Mouse (Mus musculus) heart, embryonic 11.5 days (tissue): Measurements from ENCODE around the gene Dync1li2. TPM values are rescaled to one million over a fixed set of nuclear protein-coding genes. Genes with fewer than 3 reads are reported as not detected.

ENCODE experiments used
- ATAC-seq: fragments of 200-750 bp; cut with Nextera tagmentation; replicated peaks from 2 replicates; pipeline ENCODE4 v1.8.0; 2017; ENCODE audit warnings: moderate library complexity; ENCODE audit not compliant: insufficient number of reproducible peaks, low FRiP score, low TSS enrichment
- H3K27ac ChIP-seq: fragments of 300-500 bp; sonication (generic); 2 replicates; pipeline ENCODE4 v1.5.1; 2014; ENCODE audit warnings: mild to moderate bottlenecking, low read depth, low read length
- H3K27me3 ChIP-seq: fragments of 300-500 bp; sonication (generic); 2 replicates; pipeline ENCODE4 v1.6.1; 2014; ENCODE audit warnings: mild to moderate bottlenecking, low read length, mixed read lengths; ENCODE audit not compliant: control insufficient read depth, insufficient read depth
- H3K36me3 ChIP-seq: fragments of 300-500 bp; sonication (generic); 2 replicates; pipeline ENCODE4 v1.6.1; 2014; ENCODE audit warnings: mild to moderate bottlenecking, low read length, moderate library complexity, mixed read lengths; ENCODE audit not compliant: control insufficient read depth, insufficient read depth
- H3K4me1 ChIP-seq: fragments of 300-500 bp; sonication (generic); 2 replicates; pipeline ENCODE4 v1.6.1; 2014; ENCODE audit warnings: low read length; ENCODE audit not compliant: control insufficient read depth, insufficient read depth
- H3K4me2 ChIP-seq: fragments of 300-500 bp; sonication (generic); 2 replicates; pipeline ENCODE4 v1.6.1; 2014; ENCODE audit warnings: mild to moderate bottlenecking, moderate library complexity
- H3K4me3 ChIP-seq: fragments of 300-500 bp; sonication (generic); 2 replicates; pipeline ENCODE4 v1.5.1; 2014; ENCODE audit warnings: low read depth, low read length
- H3K9ac ChIP-seq: fragments of 300-500 bp; sonication (generic); 2 replicates; pipeline ENCODE4 v1.6.1; 2014; ENCODE audit warnings: mild to moderate bottlenecking, low read depth, low read length, moderate library complexity
- H3K9me3 ChIP-seq: fragments of 300-500 bp; sonication (generic); replicated peaks from 2 replicates; pipeline ENCODE4 v1.6.1; 2016; ENCODE audit warnings: low read length; ENCODE audit not compliant: control insufficient read depth
- WGBS: fragments of 180-500 bp; shearing (Covaris S2); extraction: QIAGEN DNeasy Blood & Tissue Kit; methylation state at CpG from one replicate; pipeline ENCODE4 v1.1.7; 2014; ENCODE audit not compliant: insufficient replicate concordance; 5-methylcytosine and 5-hydroxymethylcytosine counted together
- polyA plus RNA-seq: library from polyadenylated mRNA; unstranded; fragments of >200 nt; fragmentation: Nextera tagmentation; extraction: Ambion mirVana; gene quantifications from 2 replicates; pipeline ENCODE4 v1.2.1, GENCODE M21; 2014

Gene Dync1li2
- polyA plus RNA-seq, 1 experiment from 2014 or later, result 43.0 TPM

- Histone ChIP-seq H3K36me3 (peaks cover 16% of the 10 kb centered on the region), H3K9me3 (no peaks in the 10 kb centered on the region), H3K27me3 (no peaks in the 10 kb centered on the region), H3K4me2 (peak overlapping the region; percentile 83), H3K9ac (no peak overlapping the region), H3K4me3 (peak overlapping the region; percentile 94), H3K27ac (0 out of 2 replicates have a peak overlapping the region, but pooled peaks have one; percentile 86), H3K4me1 (peaks cover 11% of the 10 kb centered on the region)
- 56% methylated on average over 7 of the region's 7 CpGs for WGBS
- no peak for ATAC-seq
Measured at GRCm38 (mm10) chr8:104443125-104443679, 355 bp upstream of the Dync1li2 start.

DNA sequence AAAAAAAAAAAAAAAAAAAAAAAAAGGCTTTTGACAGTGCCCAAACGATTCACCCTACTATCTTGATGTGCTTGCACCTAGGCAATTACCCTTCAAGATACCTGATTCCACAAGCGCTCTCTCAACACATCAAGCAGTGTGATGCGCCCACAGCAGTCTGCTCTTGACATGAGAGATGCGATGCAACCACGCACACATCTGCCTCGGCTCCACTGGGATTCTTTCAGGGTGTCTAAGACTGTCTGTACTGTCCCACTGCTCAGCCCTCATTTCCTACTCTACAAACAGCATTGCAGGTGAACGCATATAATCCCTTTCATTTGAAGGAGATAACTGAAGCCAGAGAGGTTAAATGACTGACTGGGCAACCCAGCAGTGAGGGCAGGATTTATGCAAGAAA, 1.2 kb downstream of the Dync1li2 start:
- Histone ChIP-seq H3K36me3 (peaks cover 29% of the 10 kb centered on the region), H3K27ac (no peak overlapping the region), H3K9ac (peak overlapping the region; percentile 96), H3K9me3 (no peaks in the 10 kb centered on the region), H3K4me2 (peak overlapping the region; percentile 83), H3K27me3 (no peaks in the 10 kb centered on the region), H3K4me3 (peak overlapping the region; percentile 94), H3K4me1 (peaks cover 12% of the 10 kb centered on the region)
- no peak for ATAC-seq
- 62% methylated on average over 7 of the region's 7 CpGs for WGBS

DNA sequence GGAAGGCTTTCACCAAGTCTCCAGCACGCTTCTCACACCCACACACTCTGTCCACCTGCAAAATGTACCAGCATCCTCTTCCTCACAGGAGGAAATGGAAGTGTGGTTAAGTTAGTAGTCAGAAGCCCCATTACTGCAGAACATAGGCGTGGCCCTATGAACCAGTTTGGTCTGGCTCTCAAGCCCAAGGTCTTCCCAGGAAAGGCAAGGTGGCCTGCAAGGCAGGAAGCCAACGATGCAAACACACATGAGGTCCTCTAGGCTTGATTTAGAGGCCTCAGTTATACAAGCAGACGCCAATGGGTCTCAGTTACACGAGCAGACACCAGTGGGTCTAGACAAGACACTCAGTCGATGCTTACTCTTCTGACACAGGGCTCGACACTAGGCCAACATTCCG, 3.4 kb downstream of the Dync1li2 start:
- no peak overlapping the region for H3K27ac ChIP-seq
- H3K4me2 ChIP-seq, result no peak overlapping the region
- no peaks in the 10 kb centered on the region for H3K9me3 ChIP-seq
- H3K4me1 ChIP-seq, result peaks cover 15% of the 10 kb centered on the region
- no peak for ATAC-seq
- H3K9ac ChIP-seq, result no peak overlapping the region
- H3K27me3 ChIP-seq, result no peaks in the 10 kb centered on the region
- H3K36me3 ChIP-seq, result peaks cover 31% of the 10 kb centered on the region
- 86% methylated on average over 8 of the region's 8 CpGs for WGBS
- H3K4me3 ChIP-seq, result no peak overlapping the region

GRCm38 (mm10) chr8:104437494-104438135, 5.2 kb downstream of the Dync1li2 start:
- peaks cover 42% of the 10 kb centered on the region for H3K36me3 ChIP-seq
- 64% methylated on average over 13 of the region's 13 CpGs for WGBS
- ATAC-seq, result no peak

DNA sequence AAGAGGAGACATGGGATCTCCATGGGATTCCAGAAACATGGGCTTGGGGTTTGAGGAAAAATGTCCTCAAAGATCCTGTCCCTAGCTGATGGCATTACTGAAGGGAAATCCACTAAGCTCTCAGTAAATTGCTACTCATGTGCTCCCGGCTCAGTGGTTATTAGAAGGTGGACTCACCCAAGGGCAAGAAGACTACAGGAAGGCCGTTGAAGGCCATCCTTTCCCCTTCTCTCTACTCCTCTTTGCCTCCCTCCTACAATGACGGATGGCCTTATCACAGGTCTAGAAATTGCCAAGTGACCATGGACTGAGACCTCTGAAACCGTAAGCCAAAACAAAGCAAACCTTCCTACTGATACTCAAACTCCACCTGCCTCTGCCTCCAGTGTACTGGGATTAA, 6.3 kb downstream of the Dync1li2 start:
- Histone ChIP-seq H3K4me3 (no peak overlapping the region), H3K9ac (no peak overlapping the region), H3K27me3 (no peaks in the 10 kb centered on the region), H3K27ac (peak overlapping the region; percentile 72), H3K9me3 (no peaks in the 10 kb centered on the region; the same call in 1 of the 2 replicates), H3K4me2 (no peak overlapping the region), H3K4me1 (peaks cover 11% of the 10 kb centered on the region), H3K36me3 (peaks cover 52% of the 10 kb centered on the region)
- no peak for ATAC-seq
- WGBS, result 85% methylated on average over 4 of the region's 4 CpGs

More at GRCm38 (mm10) chr8:104437494-104438135, 5.2 kb downstream of the Dync1li2 start:
- H3K27ac ChIP-seq, result no peak overlapping the region
- H3K4me3 ChIP-seq, result no peak overlapping the region
- H3K4me2 ChIP-seq, result no peak overlapping the region
- H3K27me3 ChIP-seq, result no peaks in the 10 kb centered on the region
- H3K4me1 ChIP-seq, result peaks cover 15% of the 10 kb centered on the region
- no peak overlapping the region for H3K9ac ChIP-seq
- no peaks in the 10 kb centered on the region for H3K9me3 ChIP-seq

GRCm38 (mm10) chr8:104436038-104436437, 6.8 kb downstream of the Dync1li2 start:
- no peak overlapping the region for H3K4me3 ChIP-seq
- H3K4me2 ChIP-seq, result no peak overlapping the region
- no peak overlapping the region for H3K9ac ChIP-seq
- ATAC-seq, result peak; percentile 81
- peaks cover 58% of the 10 kb centered on the region for H3K36me3 ChIP-seq
- 48% methylated on average over 12 of the region's 12 CpGs for WGBS
- H3K27me3 ChIP-seq, result no peaks in the 10 kb centered on the region
- H3K27ac ChIP-seq, result peak overlapping the region; percentile 72
- H3K4me1 ChIP-seq, result peaks cover 5% of the 10 kb centered on the region
- no peaks in the 10 kb centered on the region; the same call in 1 of the 2 replicates for H3K9me3 ChIP-seq

DNA sequence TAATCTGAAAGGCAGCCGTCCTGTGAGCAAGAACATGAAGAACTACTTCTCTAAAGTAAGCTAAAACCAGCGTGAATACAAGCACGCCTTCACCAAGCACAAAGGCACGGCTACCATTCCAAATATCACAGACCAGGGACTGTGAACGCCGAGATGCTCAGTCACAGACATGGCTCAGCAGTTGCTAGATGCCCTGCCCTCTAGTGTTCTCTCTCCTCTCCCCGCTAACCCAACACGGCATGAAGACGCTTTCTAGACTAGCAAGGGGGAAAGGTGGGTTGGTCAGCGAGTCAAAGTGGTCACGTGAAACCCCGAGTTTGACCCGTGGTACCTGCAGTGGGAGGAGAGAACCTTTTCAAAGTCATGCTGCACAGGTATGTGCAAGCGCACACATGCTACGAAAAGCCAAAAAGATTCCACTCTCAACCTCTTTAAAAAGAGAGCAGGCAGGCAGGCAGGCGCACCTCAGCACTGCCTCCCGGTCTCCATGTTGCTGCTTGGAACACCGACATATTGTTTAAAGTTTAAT, 8.0 kb downstream of the Dync1li2 start:
- no peak for ATAC-seq
- 88% methylated on average over 18 of the region's 18 CpGs for WGBS

DNA sequence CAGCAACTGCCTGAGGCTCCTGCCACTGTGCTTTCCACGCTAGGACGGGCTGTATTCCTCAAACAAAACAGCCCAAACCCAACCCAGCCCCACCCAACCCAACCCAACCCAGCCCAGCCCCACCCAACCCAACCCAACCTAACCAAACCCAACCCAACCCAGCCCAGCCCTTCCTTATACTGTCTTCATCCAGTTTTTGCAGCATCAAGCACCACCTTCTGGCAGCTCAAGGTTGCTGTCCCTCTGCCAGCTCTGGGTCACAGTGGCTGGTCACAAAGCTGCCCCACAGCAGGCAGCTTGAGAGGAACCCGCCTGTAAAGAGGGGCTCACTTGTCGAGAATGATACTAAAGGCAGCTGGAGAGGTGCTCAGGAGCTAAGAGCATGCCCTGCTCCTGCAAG, 8.6 kb downstream of the Dync1li2 start:
- peaks cover 4% of the 10 kb centered on the region; the same call in 1 of the 2 replicates for H3K4me1 ChIP-seq
- H3K4me3 ChIP-seq, result no peak overlapping the region
- no peaks in the 10 kb centered on the region for H3K27me3 ChIP-seq
- H3K9ac ChIP-seq, result no peak overlapping the region
- H3K36me3 ChIP-seq, result peaks cover 50% of the 10 kb centered on the region
- no peak overlapping the region for H3K27ac ChIP-seq
- WGBS, result 75% methylated on average over 4 of the region's 4 CpGs
- H3K4me2 ChIP-seq, result no peak overlapping the region
- no peaks in the 10 kb centered on the region; the same call in 1 of the 2 replicates for H3K9me3 ChIP-seq
- peak; percentile 39; the same call in 1 of the 2 replicates for ATAC-seq

More for the DNA sequence above, 8.0 kb downstream of the Dync1li2 start:
- Histone ChIP-seq H3K9me3 (no peaks in the 10 kb centered on the region; the same call in 1 of the 2 replicates), H3K9ac (no peak overlapping the region), H3K36me3 (peaks cover 55% of the 10 kb centered on the region), H3K4me1 (peaks cover 4% of the 10 kb centered on the region; the same call in 1 of the 2 replicates), H3K4me3 (no peak overlapping the region), H3K27me3 (no peaks in the 10 kb centered on the region), H3K27ac (no peak overlapping the region), H3K4me2 (no peak overlapping the region)
